Mouse (Mus musculus) thymus, postnatal 25 days (tissue): ENCODE measurements around the gene Ebna1bp2.

Experiments
- DNase-seq: peaks from one replicate; pipeline ENCODE4 v3.0.0; 2022

Ebna1bp2 gene

GRCm38 (mm10) chr4:118620279-118620966 lies at the start of gene Ebna1bp2, which contains the start of gene Cfap57:
TSS of gene Ebna1bp2 (plus strand) at chr4:118620799.
TSS of gene Cfap57 (minus strand) at chr4:118620777.
- peak; percentile 91 for DNase-seq

GRCm38 (mm10) chr4:118571441-118571840 lies 49.2 kb upstream of the Ebna1bp2 start:
- no peak for DNase-seq

GRCm38 (mm10) chr4:118576097-118576496 lies 44.5 kb upstream of the Ebna1bp2 start:
- peak; percentile 68 for DNase-seq

GRCm38 (mm10) chr4:118579313-118579712 lies 41.3 kb upstream of the Ebna1bp2 start:
- DNase-seq = peak; percentile 36

GRCm38 (mm10) chr4:118581508-118581907 lies 39.1 kb upstream of the Ebna1bp2 start:
- no peak for DNase-seq

GRCm38 (mm10) chr4:118582629-118583028 lies 38.0 kb upstream of the Ebna1bp2 start:
- DNase-seq = no peak

GRCm38 (mm10) chr4:118589053-118589732 lies 31.4 kb upstream of the Ebna1bp2 start:
- no peak for DNase-seq

GRCm38 (mm10) chr4:118589733-118590130 lies 30.9 kb upstream of the Ebna1bp2 start:
- no peak for DNase-seq

GRCm38 (mm10) chr4:118604065-118604464 lies 16.5 kb upstream of the Ebna1bp2 start:
- DNase-seq = no peak

GRCm38 (mm10) chr4:118609836-118610235 lies 10.8 kb upstream of the Ebna1bp2 start:
- DNase-seq = no peak

GRCm38 (mm10) chr4:118612619-118613018 lies 8.0 kb upstream of the Ebna1bp2 start:
- peak; percentile 18 for DNase-seq

GRCm38 (mm10) chr4:118615412-118615811 lies 5.2 kb upstream of the Ebna1bp2 start:
- DNase-seq = no peak

GRCm38 (mm10) chr4:118620967-118621320 lies 345 bp downstream of the Ebna1bp2 start:
- no peak for DNase-seq

GRCm38 (mm10) chr4:118621781-118622180 lies 1.2 kb downstream of the Ebna1bp2 start:
- no peak for DNase-seq

GRCm38 (mm10) chr4:118630261-118630660 lies 9.7 kb downstream of the Ebna1bp2 start:
- no peak for DNase-seq

- no peak for DNase-seq
Measured at GRCm38 (mm10) chr4:118642346-118643190, 22.0 kb downstream of the Ebna1bp2 start.

GRCm38 (mm10) chr4:118645234-118645633 lies 24.6 kb downstream of the Ebna1bp2 start:
- DNase-seq = peak; percentile 55

GRCm38 (mm10) chr4:118658652-118659051 lies 38.1 kb downstream of the Ebna1bp2 start, which contains the start of gene Olfr62:
TSS of gene Olfr62 (plus strand) at chr4:118658952.
- no peak for DNase-seq
